Mouse (Mus musculus): ENCODE data around the gene Trim63. TPM values are rescaled to one million over a fixed set of nuclear protein-coding genes. Genes with fewer than 3 reads are reported as not detected.
A peak's percentile ranks its signal among the peaks of the same experiment; 100 is the strongest.

The Trim63 gene
- polyA plus RNA-seq, 1 experiment from 2014 or later = 1.3 TPM

GRCm38 (mm10) chr4:134345802-134346201 lies 30.9 kb downstream of the Trim63 start:
- H3K4me2 ChIP-seq (ENCODE audit: low read depth, low read length) = no peak overlapping the region

GRCm38 (mm10) chr4:134348078-134348477 lies 33.2 kb downstream of the Trim63 start:
- Histone ChIP-seq H3K27me3 (replicated peaks; ENCODE audit: control insufficient read depth, insufficient read depth, low read length) (peaks cover 12% of the 10 kb centered on the region), H3K27ac (ENCODE audit: low read length) (no peak overlapping the region), H3K4me1 (ENCODE audit: control insufficient read depth, insufficient read depth, low read length) (peaks cover 25% of the 10 kb centered on the region), H3K9me3 (ENCODE audit: control insufficient read depth, low read length) (no peaks in the 10 kb centered on the region), H3K4me2 (ENCODE audit: low read depth, low read length) (no peak overlapping the region), H3K4me3 (ENCODE audit: low read length) (no peak overlapping the region), H3K9ac (ENCODE audit: low read depth, low read length) (no peak overlapping the region), H3K36me3 (ENCODE audit: control insufficient read depth, insufficient read depth, low read length) (no peaks in the 10 kb centered on the region)
- ATAC-seq = no peak
- 74% methylated on average over 11 of the region's 11 CpGs for WGBS

More at GRCm38 (mm10) chr4:134345802-134346201, 30.9 kb downstream of the Trim63 start:
- H3K4me3 ChIP-seq (ENCODE audit: low read length) = no peak overlapping the region
- no peaks in the 10 kb centered on the region for H3K36me3 ChIP-seq (ENCODE audit: control insufficient read depth, insufficient read depth, low read length)
- H3K4me1 ChIP-seq (ENCODE audit: control insufficient read depth, insufficient read depth, low read length) = peaks cover 15% of the 10 kb centered on the region
- H3K9me3 ChIP-seq (ENCODE audit: control insufficient read depth, low read length) = no peaks in the 10 kb centered on the region; the same call in 1 of the 2 replicates
- ATAC-seq = no peak
- no peak overlapping the region for H3K9ac ChIP-seq (ENCODE audit: low read depth, low read length)
- WGBS = 95% methylated on average over 15 of the region's 15 CpGs
- peaks cover 23% of the 10 kb centered on the region for H3K27me3 ChIP-seq (replicated peaks; ENCODE audit: control insufficient read depth, insufficient read depth, low read length)
- no peak overlapping the region for H3K27ac ChIP-seq (ENCODE audit: low read length)

- Histone ChIP-seq H3K27ac (ENCODE audit: low read length) (no peak overlapping the region), H3K4me3 (ENCODE audit: low read length) (no peak overlapping the region), H3K27me3 (replicated peaks; ENCODE audit: control insufficient read depth, insufficient read depth, low read length) (peaks cover 8% of the 10 kb centered on the region), H3K9me3 (ENCODE audit: control insufficient read depth, low read length) (no peaks in the 10 kb centered on the region), H3K4me1 (ENCODE audit: control insufficient read depth, insufficient read depth, low read length) (peaks cover 22% of the 10 kb centered on the region), H3K9ac (ENCODE audit: low read depth, low read length) (no peak overlapping the region), H3K4me2 (ENCODE audit: low read depth, low read length) (no peak overlapping the region), H3K36me3 (ENCODE audit: control insufficient read depth, insufficient read depth, low read length) (no peaks in the 10 kb centered on the region)
- no peak for ATAC-seq
- WGBS = 74% methylated on average over 5 of the region's 5 CpGs
Observed at GRCm38 (mm10) chr4:134348545-134348944, 33.6 kb downstream of the Trim63 start.

- Histone ChIP-seq H3K27me3 (replicated peaks; ENCODE audit: control insufficient read depth, insufficient read depth, low read length) (peaks cover 4% of the 10 kb centered on the region; the same call in 1 of the 2 replicates), H3K4me2 (ENCODE audit: low read depth, low read length) (no peak overlapping the region), H3K27ac (ENCODE audit: low read length) (no peak overlapping the region), H3K36me3 (ENCODE audit: control insufficient read depth, insufficient read depth, low read length) (no peaks in the 10 kb centered on the region), H3K9me3 (ENCODE audit: control insufficient read depth, low read length) (no peaks in the 10 kb centered on the region), H3K4me3 (ENCODE audit: low read length) (no peak overlapping the region), H3K4me1 (ENCODE audit: control insufficient read depth, insufficient read depth, low read length) (peaks cover 24% of the 10 kb centered on the region), H3K9ac (ENCODE audit: low read depth, low read length) (no peak overlapping the region)
- no peak for ATAC-seq
- 82% methylated on average over 7 of the region's 7 CpGs for WGBS
Observed at GRCm38 (mm10) chr4:134349829-134350228, 34.9 kb downstream of the Trim63 start.

- peaks cover 2% of the 10 kb centered on the region; the same call in 1 of the 2 replicates for H3K27me3 ChIP-seq (replicated peaks; ENCODE audit: control insufficient read depth, insufficient read depth, low read length)
- no peak overlapping the region for H3K27ac ChIP-seq (ENCODE audit: low read length)
- no peak overlapping the region for H3K4me2 ChIP-seq (ENCODE audit: low read depth, low read length)
- 82% methylated on average over 6 of the region's 6 CpGs for WGBS
- H3K4me1 ChIP-seq (ENCODE audit: control insufficient read depth, insufficient read depth, low read length) = peaks cover 27% of the 10 kb centered on the region
- no peak for ATAC-seq
- H3K9me3 ChIP-seq (ENCODE audit: control insufficient read depth, low read length) = no peaks in the 10 kb centered on the region
- no peak overlapping the region for H3K9ac ChIP-seq (ENCODE audit: low read depth, low read length)
- no peaks in the 10 kb centered on the region for H3K36me3 ChIP-seq (ENCODE audit: control insufficient read depth, insufficient read depth, low read length)
- H3K4me3 ChIP-seq (ENCODE audit: low read length) = no peak overlapping the region
Observed at GRCm38 (mm10) chr4:134350641-134351040, 35.7 kb downstream of the Trim63 start.

GRCm38 (mm10) chr4:134351329-134352260 lies 36.7 kb downstream of the Trim63 start:
- H3K27ac ChIP-seq (ENCODE audit: low read length) = peak overlapping the region; percentile 35; the same call in 1 of the 2 replicates
- 45% methylated on average over 18 of the region's 18 CpGs for WGBS
- no peak overlapping the region for H3K4me2 ChIP-seq (ENCODE audit: low read depth, low read length)

GRCm38 (mm10) chr4:134352261-134352707 lies 37.4 kb downstream of the Trim63 start:
- no peak for ATAC-seq
- 69% methylated on average over 12 of the region's 12 CpGs for WGBS
- Histone ChIP-seq H3K9me3 (ENCODE audit: control insufficient read depth, low read length) (no peaks in the 10 kb centered on the region), H3K4me3 (ENCODE audit: low read length) (no peak overlapping the region), H3K27me3 (replicated peaks; ENCODE audit: control insufficient read depth, insufficient read depth, low read length) (no peaks in the 10 kb centered on the region), H3K9ac (ENCODE audit: low read depth, low read length) (peak overlapping the region; percentile 4; the same call in 1 of the 2 replicates), H3K27ac (ENCODE audit: low read length) (0 out of 2 replicates have a peak overlapping the region, but pooled peaks have one; percentile 35), H3K4me2 (ENCODE audit: low read depth, low read length) (no peak overlapping the region), H3K4me1 (ENCODE audit: control insufficient read depth, insufficient read depth, low read length) (peaks cover 34% of the 10 kb centered on the region), H3K36me3 (ENCODE audit: control insufficient read depth, insufficient read depth, low read length) (no peaks in the 10 kb centered on the region)

More at GRCm38 (mm10) chr4:134351329-134352260, 36.7 kb downstream of the Trim63 start:
- H3K27me3 ChIP-seq (replicated peaks; ENCODE audit: control insufficient read depth, insufficient read depth, low read length) = no peaks in the 10 kb centered on the region
- H3K9me3 ChIP-seq (ENCODE audit: control insufficient read depth, low read length) = no peaks in the 10 kb centered on the region
- no peak overlapping the region for H3K4me3 ChIP-seq (ENCODE audit: low read length)
- peaks cover 33% of the 10 kb centered on the region for H3K4me1 ChIP-seq (ENCODE audit: control insufficient read depth, insufficient read depth, low read length)
- H3K36me3 ChIP-seq (ENCODE audit: control insufficient read depth, insufficient read depth, low read length) = no peaks in the 10 kb centered on the region
- peak overlapping the region; percentile 31; the same call in 1 of the 2 replicates for H3K9ac ChIP-seq (ENCODE audit: low read depth, low read length)
- ATAC-seq = no peak

GRCm38 (mm10) chr4:134352929-134353328 lies 38.0 kb downstream of the Trim63 start:
- Histone ChIP-seq H3K9ac (ENCODE audit: low read depth, low read length) (0 out of 2 replicates have a peak overlapping the region, but pooled peaks have one; percentile 1), H3K27me3 (replicated peaks; ENCODE audit: control insufficient read depth, insufficient read depth, low read length) (no peaks in the 10 kb centered on the region), H3K27ac (ENCODE audit: low read length) (peak overlapping the region; percentile 90), H3K4me2 (ENCODE audit: low read depth, low read length) (no peak overlapping the region), H3K9me3 (ENCODE audit: control insufficient read depth, low read length) (no peaks in the 10 kb centered on the region), H3K4me1 (ENCODE audit: control insufficient read depth, insufficient read depth, low read length) (peaks cover 34% of the 10 kb centered on the region), H3K36me3 (ENCODE audit: control insufficient read depth, insufficient read depth, low read length) (no peaks in the 10 kb centered on the region), H3K4me3 (ENCODE audit: low read length) (no peak overlapping the region)
- ATAC-seq = no peak
- 53% methylated on average over 7 of the region's 7 CpGs for WGBS

- Histone ChIP-seq H3K9me3 (ENCODE audit: control insufficient read depth, low read length) (no peaks in the 10 kb centered on the region), H3K27ac (ENCODE audit: low read length) (peak overlapping the region; percentile 90), H3K27me3 (replicated peaks; ENCODE audit: control insufficient read depth, insufficient read depth, low read length) (no peaks in the 10 kb centered on the region), H3K4me2 (ENCODE audit: low read depth, low read length) (no peak overlapping the region), H3K4me3 (ENCODE audit: low read length) (no peak overlapping the region), H3K36me3 (ENCODE audit: control insufficient read depth, insufficient read depth, low read length) (no peaks in the 10 kb centered on the region), H3K9ac (ENCODE audit: low read depth, low read length) (0 out of 2 replicates have a peak overlapping the region, but pooled peaks have one; percentile 1), H3K4me1 (ENCODE audit: control insufficient read depth, insufficient read depth, low read length) (peaks cover 34% of the 10 kb centered on the region)
- ATAC-seq = peak; percentile 62
- 45% methylated on average over 5 of the region's 5 CpGs for WGBS
Observed at GRCm38 (mm10) chr4:134353527-134354409, 38.8 kb downstream of the Trim63 start.
